Mouse (Mus musculus) heart, embryonic 12.5 days (tissue): ENCODE data around the gene Spsb1. TPM values are rescaled to one million over a fixed set of nuclear protein-coding genes. Genes with fewer than 3 reads are reported as not detected.

Experiments
- ATAC-seq: fragments of 200-750 bp; cut with Nextera tagmentation; 2 replicates; pipeline ENCODE4 v1.8.0; 2017; ENCODE audit warnings: moderate TSS enrichment, moderate library complexity; ENCODE audit not compliant: insufficient number of reproducible peaks, low FRiP score
- H3K27ac ChIP-seq: fragments of 300-500 bp; sonication (generic); 2 replicates; pipeline ENCODE4 v1.5.1; 2016; ENCODE audit warnings: mild to moderate bottlenecking, moderate library complexity; ENCODE audit not compliant: poor library complexity, severe bottlenecking
- H3K27me3 ChIP-seq: fragments of 300-500 bp; sonication (generic); replicated peaks from 2 replicates; pipeline ENCODE4 v1.6.1; 2016; ENCODE audit warnings: mild to moderate bottlenecking, moderate library complexity
- H3K36me3 ChIP-seq: fragments of 300-500 bp; sonication (generic); 2 replicates; pipeline ENCODE4 v1.6.1; 2016; ENCODE audit warnings: mild to moderate bottlenecking, moderate library complexity
- H3K4me1 ChIP-seq: fragments of 300-500 bp; sonication (generic); replicated peaks from 2 replicates; pipeline ENCODE4 v1.6.1; 2016; ENCODE audit warnings: mild to moderate bottlenecking
- H3K4me2 ChIP-seq: fragments of 300-500 bp; sonication (generic); 2 replicates; pipeline ENCODE4 v1.6.1; 2016; ENCODE audit warnings: mild to moderate bottlenecking, moderate library complexity
- H3K4me3 ChIP-seq: fragments of 300-500 bp; sonication (generic); 2 replicates; pipeline ENCODE4 v1.5.1; 2016; ENCODE audit warnings: mild to moderate bottlenecking
- H3K9ac ChIP-seq: fragments of 300-500 bp; sonication (generic); 2 replicates; pipeline ENCODE4 v1.6.1; 2016; ENCODE audit warnings: mild to moderate bottlenecking, moderate library complexity
- H3K9me3 ChIP-seq: fragments of 300-500 bp; sonication (generic); replicated peaks from 2 replicates; pipeline ENCODE4 v1.6.1; 2016; ENCODE audit warnings: mild to moderate bottlenecking, moderate library complexity
- WGBS: fragments of 180-500 bp; shearing (Covaris S2); methylation state at CpG from one replicate; pipeline ENCODE4 v1.1.7; 2016; 5-methylcytosine and 5-hydroxymethylcytosine counted together
- polyA plus RNA-seq: library from polyadenylated mRNA; unstranded; fragments of >200 nt; fragmentation: Nextera tagmentation; extraction: Ambion mirVana; gene quantifications from 2 replicates; pipeline ENCODE4 v1.2.1, GENCODE M21; 2016

The Spsb1 gene
- polyA plus RNA-seq, 1 experiment from 2014 or later: 5.4 TPM

GRCm38 (mm10) chr4:149895226-149895625 lies 59.6 kb downstream of the Spsb1 start:
- Histone ChIP-seq H3K27ac (no peak overlapping the region), H3K4me3 (no peak overlapping the region), H3K27me3 (0 out of 2 replicates have a peak, but pooled peaks cover 5% of the 10 kb centered on the region), H3K9me3 (no peaks in the 10 kb centered on the region), H3K9ac (no peak overlapping the region), H3K36me3 (no peaks in the 10 kb centered on the region; the same call in 1 of the 2 replicates), H3K4me2 (no peak overlapping the region), H3K4me1 (peaks cover 32% of the 10 kb centered on the region)
- no peak for ATAC-seq
- 59% methylated on average over 7 of the region's 7 CpGs for WGBS

- Histone ChIP-seq H3K4me2 (no peak overlapping the region), H3K4me1 (peaks cover 41% of the 10 kb centered on the region)
- ATAC-seq: no peak
Measured at GRCm38 (mm10) chr4:149894300-149894699, 60.5 kb downstream of the Spsb1 start.

GRCm38 (mm10) chr4:149893611-149894151 lies 61.2 kb downstream of the Spsb1 start:
- Histone ChIP-seq H3K27ac (peak overlapping the region; percentile 58), H3K4me1 (peaks cover 47% of the 10 kb centered on the region), H3K4me3 (no peak overlapping the region), H3K9ac (no peak overlapping the region), H3K4me2 (no peak overlapping the region), H3K36me3 (no peaks in the 10 kb centered on the region; the same call in 1 of the 2 replicates), H3K27me3 (0 out of 2 replicates have a peak, but pooled peaks cover 5% of the 10 kb centered on the region), H3K9me3 (no peaks in the 10 kb centered on the region)
- 36% methylated on average over 11 of the region's 11 CpGs for whole genome bisulfite sequencing
- ATAC-seq: no peak

More at GRCm38 (mm10) chr4:149894300-149894699, 60.5 kb downstream of the Spsb1 start:
- H3K9me3 ChIP-seq: no peaks in the 10 kb centered on the region
- H3K27ac ChIP-seq: peak overlapping the region; percentile 58; the same call in 1 of the 2 replicates
- 88% methylated on average over 7 of the region's 7 CpGs for WGBS
- H3K4me3 ChIP-seq: no peak overlapping the region
- no peak overlapping the region for H3K9ac ChIP-seq
- H3K36me3 ChIP-seq: no peaks in the 10 kb centered on the region; the same call in 1 of the 2 replicates
- 0 out of 2 replicates have a peak, but pooled peaks cover 5% of the 10 kb centered on the region for H3K27me3 ChIP-seq

- Histone ChIP-seq H3K9me3 (no peaks in the 10 kb centered on the region), H3K4me2 (no peak overlapping the region), H3K27me3 (no peaks in the 10 kb centered on the region), H3K36me3 (no peaks in the 10 kb centered on the region), H3K9ac (no peak overlapping the region), H3K4me1 (peaks cover 56% of the 10 kb centered on the region), H3K4me3 (no peak overlapping the region), H3K27ac (0 out of 2 replicates have a peak overlapping the region, but pooled peaks have one; percentile 65)
- no peak for ATAC-seq
- 86% methylated on average over 5 of the region's 5 CpGs for WGBS
Measured at GRCm38 (mm10) chr4:149891172-149891960, 63.5 kb downstream of the Spsb1 start.

GRCm38 (mm10) chr4:149890551-149890950 lies 64.3 kb downstream of the Spsb1 start:
- Histone ChIP-seq H3K27me3 (no peaks in the 10 kb centered on the region), H3K4me2 (no peak overlapping the region), H3K9me3 (no peaks in the 10 kb centered on the region), H3K4me1 (peaks cover 58% of the 10 kb centered on the region), H3K36me3 (no peaks in the 10 kb centered on the region), H3K4me3 (no peak overlapping the region), H3K27ac (peak overlapping the region; percentile 65), H3K9ac (no peak overlapping the region)
- 62% methylated on average over 8 of the region's 8 CpGs for WGBS
- no peak for ATAC-seq

- WGBS: 15% methylated on average over 13 of the region's 13 CpGs
- peaks cover 51% of the 10 kb centered on the region for H3K4me1 ChIP-seq
- no peak overlapping the region for H3K4me3 ChIP-seq
- ATAC-seq: peak; percentile 22; the same call in 1 of the 2 replicates
- no peaks in the 10 kb centered on the region for H3K27me3 ChIP-seq
- 0 out of 2 replicates have a peak overlapping the region, but pooled peaks have one; percentile 4 for H3K9ac ChIP-seq
- H3K27ac ChIP-seq: peak overlapping the region; percentile 65
- H3K36me3 ChIP-seq: no peaks in the 10 kb centered on the region
- peak overlapping the region; percentile 35; the same call in 1 of the 2 replicates for H3K4me2 ChIP-seq
- H3K9me3 ChIP-seq: no peaks in the 10 kb centered on the region
Measured at GRCm38 (mm10) chr4:149889851-149890250, 65.0 kb downstream of the Spsb1 start.

GRCm38 (mm10) chr4:149888736-149889470 lies 65.9 kb downstream of the Spsb1 start:
- Histone ChIP-seq H3K9ac (no peak overlapping the region), H3K9me3 (no peaks in the 10 kb centered on the region), H3K27ac (no peak overlapping the region), H3K27me3 (no peaks in the 10 kb centered on the region), H3K4me3 (no peak overlapping the region), H3K4me2 (no peak overlapping the region), H3K36me3 (no peaks in the 10 kb centered on the region), H3K4me1 (peaks cover 42% of the 10 kb centered on the region)
- 78% methylated on average over 20 of the region's 20 CpGs for WGBS
- ATAC-seq: no peak

- H3K9me3 ChIP-seq: no peaks in the 10 kb centered on the region
- no peaks in the 10 kb centered on the region for H3K36me3 ChIP-seq
- H3K4me1 ChIP-seq: peaks cover 35% of the 10 kb centered on the region
- H3K4me2 ChIP-seq: no peak overlapping the region
- H3K4me3 ChIP-seq: no peak overlapping the region
- ATAC-seq: no peak
- WGBS: 82% methylated on average over 5 of the region's 5 CpGs
- H3K27ac ChIP-seq: no peak overlapping the region
- H3K9ac ChIP-seq: no peak overlapping the region
- H3K27me3 ChIP-seq: no peaks in the 10 kb centered on the region
Measured at GRCm38 (mm10) chr4:149888156-149888555, 66.7 kb downstream of the Spsb1 start.

GRCm38 (mm10) chr4:149886298-149887271 lies 68.3 kb downstream of the Spsb1 start:
- Histone ChIP-seq H3K36me3 (no peaks in the 10 kb centered on the region), H3K9me3 (no peaks in the 10 kb centered on the region), H3K9ac (no peak overlapping the region), H3K4me2 (no peak overlapping the region), H3K4me1 (peaks cover 50% of the 10 kb centered on the region), H3K27ac (0 out of 2 replicates have a peak overlapping the region, but pooled peaks have one; percentile 7), H3K27me3 (no peaks in the 10 kb centered on the region), H3K4me3 (no peak overlapping the region)
- 54% methylated on average over 18 of the region's 18 CpGs for WGBS
- ATAC-seq: no peak

- ATAC-seq: no peak
- H3K4me2 ChIP-seq: no peak overlapping the region
- no peaks in the 10 kb centered on the region for H3K36me3 ChIP-seq
- H3K9ac ChIP-seq: no peak overlapping the region
- no peaks in the 10 kb centered on the region for H3K9me3 ChIP-seq
- 71% methylated on average over 10 of the region's 10 CpGs for WGBS
- no peaks in the 10 kb centered on the region for H3K27me3 ChIP-seq
- H3K4me3 ChIP-seq: no peak overlapping the region
- H3K4me1 ChIP-seq: peaks cover 30% of the 10 kb centered on the region
- H3K27ac ChIP-seq: no peak overlapping the region
Measured at GRCm38 (mm10) chr4:149883990-149884389, 70.9 kb downstream of the Spsb1 start.
